Mouse (Mus musculus) thymus, adult 2 months (tissue): ENCODE results near the gene Zxdb.

Source experiments
- CTCF ChIP-seq: fragments of 200-500 bp; IDR thresholded peaks from 2 replicates; pipeline ENCODE4 v1.5.1; 2012; ENCODE audit warnings: mild to moderate bottlenecking, control low read depth, low read length, moderate library complexity, borderline replicate concordance; ENCODE audit not compliant: control insufficient read depth, poor library complexity, insufficient read depth; ENCODE audit errors: extremely low read depth
- POLR2A ChIP-seq: fragments of 200-500 bp; IDR thresholded peaks from 2 replicates; pipeline ENCODE4 v1.6.1; 2012; ENCODE audit warnings: mild to moderate bottlenecking, low read length, control low read depth, moderate library complexity; ENCODE audit not compliant: control insufficient read depth, poor library complexity, insufficient read depth; ENCODE audit errors: extremely low read depth

- TF ChIP-seq POLR2A (no peak), CTCF (no peak)
Measured at GRCm38 (mm10) chrX:94731596-94731995, 7.2 kb downstream of the Zxdb start.
